Mouse (Mus musculus) adrenal gland, postnatal 4 days (tissue): ENCODE measurements around the gene Ddc. TPM values are rescaled to one million over a fixed set of nuclear protein-coding genes. Genes with fewer than 3 reads are reported as not detected.

Source experiments
- total RNA-seq, 2 experiments: library from RNA; stranded (reverse); gene quantifications; 2 replicates each; pipeline ENCODE4 v1.2.3; 2021

Ddc gene
- total RNA-seq, 2 experiments from 2014 or later: 112 to 114 TPM

Other genes with a start within 250 kb of the Ddc start
- 1 to 10 TPM; 4.6 to 6.3 TPM for gene Ikzf1, start 213.1 kb downstream of the Ddc start, total RNA-seq
- 10 to 100 TPM; 17.9 to 18.2 TPM for gene Fignl1, start 89.2 kb downstream of the Ddc start, total RNA-seq
- 100 to 1,000 TPM; 300 to 301 TPM for gene Grb10, start 140.5 kb upstream of the Ddc start, total RNA-seq